Mouse (Mus musculus): ENCODE results near the gene Cnih3.

GRCm38 (mm10) chr1:181365376-181365775 lies 12.9 kb downstream of the Cnih3 start:
- TF ChIP-seq CTCF (IDR thresholded peaks at IDR 0.05; ENCODE audit: extremely low read depth, insufficient read depth, insufficient read length, insufficient replicate concordance), result no peak
- no peak for TF ChIP-seq POLR2A (IDR thresholded peaks at IDR 0.05; ENCODE audit: low read depth, low read length)
